Mouse (Mus musculus) MEL (cell line): ENCODE measurements at regions not wholly inside any gene's neighbourhood (a gene's known extent, or its start where the extent isn't known, plus 50 kb on each side); places are given as distances from the start of the nearest gene placed in this dataset.

Experiments used
- DNase-seq: peaks from one replicate; pipeline ENCODE4 v3.0.0; 2011; ENCODE audit warnings: low read depth, low spot score
- H3K27ac ChIP-seq: 2 replicates; pipeline ENCODE4 v1.5.1; 2012; ENCODE audit warnings: low read depth, mild to moderate bottlenecking, control low read depth, low read length, moderate library complexity; ENCODE audit not compliant: control insufficient read depth
- H3K27me3 ChIP-seq, 2 experiments: fragments of 150-350 bp in 1 of 2; sonication (generic) in 1 of 2; 2 replicates each; pipeline ENCODE4 v1.6.1; 2012; ENCODE audit warnings: low read length in 2 of 2, mild to moderate bottlenecking in 2 of 2, improper control_type of control experiment in 1 of 2, moderate library complexity in 1 of 2; ENCODE audit not compliant: insufficient read depth in 2 of 2, control insufficient read depth in 1 of 2
- H3K36me3 ChIP-seq, 2 experiments: 2 replicates each; pipeline ENCODE4 v1.6.1; 2012 to 2014; ENCODE audit warnings: low read length in 2 of 2, improper control_type of control experiment in 1 of 2, inconsistent platforms in 1 of 2, mild to moderate bottlenecking in 1 of 2; ENCODE audit not compliant: insufficient read depth in 2 of 2, control insufficient read depth in 1 of 2
- H3K4me1 ChIP-seq, 2 experiments: fragments of 150-350 bp in 1 of 2; sonication (generic) in 1 of 2; 2 replicates each; pipeline ENCODE4 v1.6.1; 2012; ENCODE audit warnings: low read length in 2 of 2, improper control_type of control experiment in 1 of 2, mild to moderate bottlenecking in 1 of 2; ENCODE audit not compliant: insufficient read depth in 2 of 2, control insufficient read depth in 1 of 2
- H3K4me3 ChIP-seq, 2 experiments: fragments of 150-350 bp in 1 of 2; sonication (generic) in 1 of 2; 2 replicates each; pipeline ENCODE4 v1.5.1; 2012; ENCODE audit warnings: low read depth in 2 of 2, low read length in 2 of 2, mild to moderate bottlenecking in 2 of 2, moderate library complexity in 2 of 2, control low read depth in 1 of 2, improper control_type of control experiment in 1 of 2; ENCODE audit not compliant: control insufficient read depth in 1 of 2, insufficient read depth in 1 of 2
- H3K79me2 ChIP-seq: 2 replicates; pipeline ENCODE4 v1.6.1; 2012; ENCODE audit warnings: mild to moderate bottlenecking, low read length, moderate library complexity; ENCODE audit not compliant: control insufficient read depth, poor library complexity, insufficient read depth
- H3K9ac ChIP-seq: 2 replicates; pipeline ENCODE4 v1.6.1; 2012; ENCODE audit warnings: low read depth, mild to moderate bottlenecking, control low read depth, low read length, moderate library complexity; ENCODE audit not compliant: control insufficient read depth, poor library complexity, severe bottlenecking
- H3K9me3 ChIP-seq: fragments of 150-350 bp; sonication (generic); replicated peaks from 2 replicates; pipeline ENCODE4 v1.6.1; 2012; ENCODE audit warnings: mild to moderate bottlenecking, low read length, improper control_type of control experiment, moderate library complexity; ENCODE audit not compliant: insufficient read depth
- E2F4 ChIP-seq: IDR thresholded peaks from 2 replicates; pipeline ENCODE4 v1.6.1; 2011; ENCODE audit warnings: low read depth, low read length, improper control_type of control experiment, borderline replicate concordance
- ELF1 ChIP-seq: IDR thresholded peaks from 2 replicates; pipeline ENCODE4 v1.6.1; 2014; ENCODE audit warnings: low read depth, mild to moderate bottlenecking, inconsistent platforms, low read length, improper control_type of control experiment, moderate library complexity
- GATA1 ChIP-seq: IDR thresholded peaks from 2 replicates; pipeline ENCODE4 v1.6.1; 2011; ENCODE audit warnings: low read depth, low read length, improper control_type of control experiment
- HCFC1 ChIP-seq: IDR thresholded peaks from 2 replicates; pipeline ENCODE4 v1.6.1; 2012; ENCODE audit warnings: low read depth, mild to moderate bottlenecking, inconsistent platforms, low read length, improper control_type of control experiment, moderate library complexity
- SMC3 ChIP-seq: IDR thresholded peaks from 2 replicates; pipeline ENCODE4 v1.6.1; 2011; ENCODE audit warnings: low read depth, low read length, improper control_type of control experiment
- TCF12 ChIP-seq: IDR thresholded peaks from 2 replicates; pipeline ENCODE4 v1.6.1; 2014; ENCODE audit warnings: low read depth, mild to moderate bottlenecking, inconsistent platforms, low read length, improper control_type of control experiment, moderate library complexity
- USF1 ChIP-seq: IDR thresholded peaks from 2 replicates; pipeline ENCODE4 v1.6.1; 2014; ENCODE audit warnings: low read depth, mild to moderate bottlenecking, inconsistent platforms, low read length, improper control_type of control experiment, moderate library complexity
- ZC3H11A ChIP-seq: IDR thresholded peaks from 2 replicates; pipeline ENCODE4 v1.6.1; 2012; ENCODE audit warnings: low read depth, mild to moderate bottlenecking, inconsistent platforms, low read length, improper control_type of control experiment

- TF ChIP-seq USF1 = no peak
- TF ChIP-seq E2F4 = no peak
- TF ChIP-seq TCF12 = no peak
- no peak for TF ChIP-seq SMC3
- TF ChIP-seq GATA1 = no peak
- no peak for TF ChIP-seq HCFC1
- no peak for TF ChIP-seq ELF1
- no peak for TF ChIP-seq ZC3H11A
- H3K4me3 ChIP-seq = no peak overlapping the region
- DNase-seq = no peak
- H3K27ac ChIP-seq = no peak overlapping the region
- H3K9me3 ChIP-seq = no peaks in the 10 kb centered on the region
- H3K36me3 ChIP-seq = no peaks in the 10 kb centered on the region
- no peaks in the 10 kb centered on the region; a peak in 1 of 4 replicates for H3K27me3 ChIP-seq
- H3K79me2 ChIP-seq = no peaks in the 10 kb centered on the region
- no peak overlapping the region for H3K9ac ChIP-seq
- no peaks in the 10 kb centered on the region for H3K4me1 ChIP-seq
Measured at GRCm38 (mm10) chr1:13751381-13751780, 2337.5 kb downstream of the A830018L16Rik start.
